Mouse (Mus musculus): ENCODE measurements around the gene Gpr146. TPM values are rescaled to one million over a fixed set of nuclear protein-coding genes. Genes with fewer than 3 reads are reported as not detected.

The Gpr146 gene
- polyA plus RNA-seq, 2 experiments = 1.9 to 2.3 TPM

GRCm38 (mm10) chr5:139365827-139366226 is 11.7 kb upstream of the Gpr146 start:
- no peak for DNase-seq (ENCODE audit: low spot score)
- H3K4me3 ChIP-seq (replicated peaks; ENCODE audit: low read length) = no peak overlapping the region
- no peak overlapping the region for H3K4me2 ChIP-seq (replicated peaks; ENCODE audit: low read depth, low read length, severe bottlenecking)
- no peaks in the 10 kb centered on the region for H3K27me3 ChIP-seq (ENCODE audit: control insufficient read depth, insufficient read depth, low read length)
- H3K9ac ChIP-seq (ENCODE audit: low read depth, low read length, severe bottlenecking) = no peak overlapping the region
- peaks cover 15% of the 10 kb centered on the region for H3K4me1 ChIP-seq (ENCODE audit: control insufficient read depth, insufficient read depth, low read length)
- no peak overlapping the region for H3K27ac ChIP-seq (replicated peaks; ENCODE audit: low read depth, low read length)
- TF ChIP-seq POLR2A (IDR thresholded peaks at IDR 0.05; ENCODE audit: borderline replicate concordance, extremely low read depth, insufficient read depth, insufficient read length) = no peak
- no peak for ATAC-seq (ENCODE audit: low FRiP score, low read depth)
- no peaks in the 10 kb centered on the region for H3K9me3 ChIP-seq (ENCODE audit: control insufficient read depth, low read length)
- WGBS = 86% methylated on average over 1 of the region's 1 CpGs
- peaks cover 6% of the 10 kb centered on the region for H3K36me3 ChIP-seq (ENCODE audit: control insufficient read depth, insufficient read depth, low read length)

- H3K4me2 ChIP-seq (replicated peaks; ENCODE audit: low read depth, low read length, severe bottlenecking) = no peak overlapping the region
- ATAC-seq (ENCODE audit: low FRiP score, low read depth) (no peak), DNase-seq (ENCODE audit: low spot score) (no peak)
- no peak overlapping the region for H3K4me3 ChIP-seq (replicated peaks; ENCODE audit: low read length)
- H3K27ac ChIP-seq (replicated peaks; ENCODE audit: low read depth, low read length) = no peak overlapping the region
- H3K4me1 ChIP-seq (ENCODE audit: control insufficient read depth, insufficient read depth, low read length) = peaks cover 21% of the 10 kb centered on the region
- no peaks in the 10 kb centered on the region for H3K27me3 ChIP-seq (ENCODE audit: control insufficient read depth, insufficient read depth, low read length)
- H3K9ac ChIP-seq (ENCODE audit: low read depth, low read length, severe bottlenecking) = no peak overlapping the region
- TF ChIP-seq POLR2A (IDR thresholded peaks at IDR 0.05; ENCODE audit: borderline replicate concordance, extremely low read depth, insufficient read depth, insufficient read length) = no peak
- peaks cover 6% of the 10 kb centered on the region for H3K36me3 ChIP-seq (ENCODE audit: control insufficient read depth, insufficient read depth, low read length)
- no peaks in the 10 kb centered on the region for H3K9me3 ChIP-seq (ENCODE audit: control insufficient read depth, low read length)
- WGBS = 78% methylated on average over 11 of the region's 11 CpGs
Observed at GRCm38 (mm10) chr5:139366484-139366883, 11.0 kb upstream of the Gpr146 start.

GRCm38 (mm10) chr5:139367884-139368458 is 9.5 kb upstream of the Gpr146 start:
- Histone ChIP-seq H3K27me3 (ENCODE audit: control insufficient read depth, insufficient read depth, low read length) (no peaks in the 10 kb centered on the region), H3K27ac (replicated peaks; ENCODE audit: low read depth, low read length) (no peak overlapping the region), H3K4me2 (replicated peaks; ENCODE audit: low read depth, low read length, severe bottlenecking) (no peak overlapping the region), H3K9ac (ENCODE audit: low read depth, low read length, severe bottlenecking) (no peak overlapping the region), H3K4me3 (replicated peaks; ENCODE audit: low read length) (no peak overlapping the region), H3K4me1 (ENCODE audit: control insufficient read depth, insufficient read depth, low read length) (peaks cover 29% of the 10 kb centered on the region), H3K36me3 (ENCODE audit: control insufficient read depth, insufficient read depth, low read length) (no peaks in the 10 kb centered on the region), H3K9me3 (ENCODE audit: control insufficient read depth, low read length) (no peaks in the 10 kb centered on the region)
- no peak for DNase-seq (ENCODE audit: low spot score)
- TF ChIP-seq POLR2A (IDR thresholded peaks at IDR 0.05; ENCODE audit: borderline replicate concordance, extremely low read depth, insufficient read depth, insufficient read length) = no peak
- no peak for ATAC-seq (ENCODE audit: low FRiP score, low read depth)
- 88% methylated on average over 4 of the region's 4 CpGs for WGBS

- Histone ChIP-seq H3K9ac (ENCODE audit: low read depth, low read length, severe bottlenecking) (no peak overlapping the region), H3K4me3 (replicated peaks; ENCODE audit: low read length) (no peak overlapping the region), H3K4me1 (ENCODE audit: control insufficient read depth, insufficient read depth, low read length) (peaks cover 29% of the 10 kb centered on the region), H3K27me3 (ENCODE audit: control insufficient read depth, insufficient read depth, low read length) (no peaks in the 10 kb centered on the region), H3K9me3 (ENCODE audit: control insufficient read depth, low read length) (no peaks in the 10 kb centered on the region), H3K36me3 (ENCODE audit: control insufficient read depth, insufficient read depth, low read length) (no peaks in the 10 kb centered on the region), H3K4me2 (replicated peaks; ENCODE audit: low read depth, low read length, severe bottlenecking) (no peak overlapping the region), H3K27ac (replicated peaks; ENCODE audit: low read depth, low read length) (no peak overlapping the region)
- 81% methylated on average over 11 of the region's 11 CpGs for WGBS
- DNase-seq (ENCODE audit: low spot score) = no peak
- TF ChIP-seq POLR2A (IDR thresholded peaks at IDR 0.05; ENCODE audit: borderline replicate concordance, extremely low read depth, insufficient read depth, insufficient read length) = no peak
- ATAC-seq (ENCODE audit: low FRiP score, low read depth) = no peak
Observed at GRCm38 (mm10) chr5:139368638-139369320, 8.7 kb upstream of the Gpr146 start.

GRCm38 (mm10) chr5:139370336-139370735 is 7.2 kb upstream of the Gpr146 start:
- Histone ChIP-seq H3K4me2 (replicated peaks; ENCODE audit: low read depth, low read length, severe bottlenecking) (no peak overlapping the region), H3K9ac (ENCODE audit: low read depth, low read length, severe bottlenecking) (0 out of 2 replicates have a peak overlapping the region, but pooled peaks have one; percentile 31), H3K4me1 (ENCODE audit: control insufficient read depth, insufficient read depth, low read length) (peaks cover 18% of the 10 kb centered on the region), H3K36me3 (ENCODE audit: control insufficient read depth, insufficient read depth, low read length) (no peaks in the 10 kb centered on the region), H3K27ac (replicated peaks; ENCODE audit: low read depth, low read length) (no peak overlapping the region), H3K27me3 (ENCODE audit: control insufficient read depth, insufficient read depth, low read length) (no peaks in the 10 kb centered on the region), H3K9me3 (ENCODE audit: control insufficient read depth, low read length) (no peaks in the 10 kb centered on the region), H3K4me3 (replicated peaks; ENCODE audit: low read length) (no peak overlapping the region)
- no peak for TF ChIP-seq POLR2A (IDR thresholded peaks at IDR 0.05; ENCODE audit: borderline replicate concordance, extremely low read depth, insufficient read depth, insufficient read length)
- DNase-seq (ENCODE audit: low spot score) (no peak), ATAC-seq (ENCODE audit: low FRiP score, low read depth) (no peak)
- WGBS = 85% methylated on average over 6 of the region's 6 CpGs

Data from limb, embryonic 14.5 days (tissue).